Mouse (Mus musculus) T-cell, adult 2 months (primary cell): ENCODE results near the gene Ephb3.

Source experiments
- DNase-seq: peaks from one replicate; pipeline ENCODE4 v3.0.0; 2022; ENCODE audit warnings: low spot score

Ephb3 gene

DNA sequence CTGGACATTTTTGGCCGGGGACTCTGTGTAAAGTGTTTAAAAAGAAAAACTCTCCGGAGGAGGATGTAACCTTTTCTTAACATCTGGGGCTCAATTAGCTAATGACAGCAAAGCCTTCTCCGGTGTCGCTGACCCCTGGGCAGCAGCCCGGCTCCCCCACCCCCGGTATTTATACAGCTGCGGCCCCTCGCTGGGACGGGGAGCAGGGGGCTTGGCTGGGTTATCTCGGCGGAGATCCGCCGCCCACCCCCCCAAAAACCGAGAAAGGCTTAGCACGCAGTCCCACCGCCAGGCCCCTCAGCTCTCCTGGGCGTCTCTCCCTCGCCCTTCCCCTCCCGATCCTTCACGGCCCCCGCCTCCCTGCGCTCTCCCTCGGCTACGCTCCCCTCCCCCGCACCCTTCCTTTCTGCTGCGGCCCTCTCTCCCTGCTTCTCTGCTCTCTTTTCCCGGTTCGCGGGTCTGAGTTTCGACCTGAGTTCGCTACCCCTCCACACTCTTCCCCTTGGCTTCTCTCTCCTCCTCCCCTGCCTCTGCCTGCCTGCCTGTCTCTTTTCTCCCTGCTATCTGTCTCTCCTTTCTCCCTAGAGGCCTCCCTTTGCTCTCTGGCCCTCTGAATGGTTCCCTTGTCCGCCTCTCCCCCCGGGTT is 42.0 kb downstream of the Ephb3 start:
- no peak for DNase-seq

DNA sequence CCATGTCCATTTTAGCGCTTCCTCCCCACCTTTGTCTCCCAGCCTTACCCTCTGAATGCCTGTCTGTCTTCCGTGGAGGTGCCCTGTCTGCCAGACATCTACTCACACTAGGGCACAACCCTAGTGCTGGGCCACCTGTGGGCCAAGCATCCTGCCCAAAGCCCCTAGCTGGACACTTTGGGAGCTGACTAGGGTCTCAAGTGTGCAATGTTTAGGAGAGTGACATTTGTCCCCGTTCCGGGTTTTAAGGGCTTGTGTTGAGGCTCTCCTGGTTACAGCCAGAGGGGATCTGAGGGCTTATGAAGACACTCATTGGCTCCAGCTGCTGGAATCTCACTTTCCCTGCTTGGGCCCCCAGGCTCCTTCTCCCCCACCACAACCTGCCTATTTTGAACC is 42.5 kb downstream of the Ephb3 start:
- no peak for DNase-seq

DNA sequence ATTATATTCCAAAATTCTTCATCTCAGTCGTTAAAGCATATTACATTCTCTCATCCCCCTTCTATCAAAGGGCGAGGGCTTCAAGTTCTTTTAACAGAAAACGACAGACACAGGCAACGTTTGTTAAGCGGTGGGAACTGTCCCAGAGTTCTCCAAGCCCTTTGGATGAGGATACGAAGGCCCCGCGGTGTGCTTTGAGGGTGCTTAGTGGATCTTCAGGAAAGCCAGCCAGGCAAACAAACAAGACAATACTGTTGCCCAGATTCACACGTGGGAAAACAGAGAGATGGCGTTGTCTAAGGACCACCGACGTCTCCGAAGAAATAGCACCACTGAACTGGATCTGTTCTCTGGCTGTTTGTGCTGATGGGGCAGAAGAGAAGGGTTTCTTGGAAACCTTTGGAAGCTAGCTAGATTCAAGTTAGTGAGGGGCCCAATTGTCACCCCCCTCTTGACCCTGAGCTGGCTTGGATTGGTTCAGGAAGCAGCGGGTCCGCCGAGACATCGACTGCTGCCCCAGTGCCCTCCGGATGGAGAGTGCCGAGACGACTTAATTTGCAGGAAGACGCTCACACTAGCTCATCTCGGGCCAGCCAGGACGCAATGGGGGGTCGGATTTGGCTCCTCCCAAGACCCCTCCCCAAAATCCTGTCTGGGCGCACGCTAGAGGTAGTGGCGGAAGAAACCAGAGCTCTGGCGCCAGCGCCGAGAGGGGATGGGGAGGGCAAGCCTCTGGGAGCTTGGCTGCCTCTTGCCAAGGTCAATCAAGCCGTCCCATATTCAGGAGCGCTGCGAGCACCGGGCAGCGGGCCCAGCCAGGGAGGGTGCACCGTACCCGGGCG is 43.5 kb downstream of the Ephb3 start:
- DNase-seq = no peak

DNA sequence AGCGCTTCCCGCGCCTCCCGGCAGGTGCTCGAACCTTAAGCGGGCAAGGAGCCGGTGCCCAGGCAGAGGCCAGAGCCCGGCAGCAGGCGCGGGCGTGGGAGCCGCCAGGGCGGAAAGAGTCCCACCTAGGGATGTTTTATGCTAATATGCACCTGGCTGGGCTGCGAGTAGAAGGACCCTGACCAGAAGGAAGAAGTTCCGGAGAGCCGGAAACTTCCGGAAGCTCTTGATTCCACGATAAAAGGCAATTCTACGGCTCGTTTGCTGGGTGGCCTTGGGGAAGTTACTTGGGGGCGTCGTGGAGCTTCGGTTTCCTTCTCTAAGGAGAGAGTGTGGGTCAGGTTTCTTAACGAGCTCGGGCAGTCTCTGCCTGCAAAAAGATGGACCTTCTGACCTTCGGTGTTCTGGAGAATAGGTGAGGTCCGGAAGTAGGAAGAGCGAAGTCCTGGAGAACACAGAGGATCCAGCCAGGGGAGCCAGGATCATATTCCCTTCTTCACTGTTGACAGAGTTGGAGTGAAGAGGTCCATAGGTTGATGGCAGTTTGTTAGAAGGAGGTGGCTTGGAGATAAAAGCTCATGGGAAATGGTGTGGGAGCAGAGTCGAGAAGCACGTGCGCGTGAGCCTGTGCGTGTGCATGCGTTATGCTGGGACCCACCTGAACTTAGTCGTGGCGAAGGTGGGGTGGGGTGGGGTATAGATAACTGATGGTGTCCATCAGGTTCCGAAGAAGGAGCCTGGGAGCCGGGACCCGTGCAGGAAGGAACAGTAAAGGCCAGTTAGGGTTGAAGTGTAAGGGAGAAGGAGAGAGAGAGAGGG is 44.4 kb downstream of the Ephb3 start:
- DNase-seq = no peak

DNA sequence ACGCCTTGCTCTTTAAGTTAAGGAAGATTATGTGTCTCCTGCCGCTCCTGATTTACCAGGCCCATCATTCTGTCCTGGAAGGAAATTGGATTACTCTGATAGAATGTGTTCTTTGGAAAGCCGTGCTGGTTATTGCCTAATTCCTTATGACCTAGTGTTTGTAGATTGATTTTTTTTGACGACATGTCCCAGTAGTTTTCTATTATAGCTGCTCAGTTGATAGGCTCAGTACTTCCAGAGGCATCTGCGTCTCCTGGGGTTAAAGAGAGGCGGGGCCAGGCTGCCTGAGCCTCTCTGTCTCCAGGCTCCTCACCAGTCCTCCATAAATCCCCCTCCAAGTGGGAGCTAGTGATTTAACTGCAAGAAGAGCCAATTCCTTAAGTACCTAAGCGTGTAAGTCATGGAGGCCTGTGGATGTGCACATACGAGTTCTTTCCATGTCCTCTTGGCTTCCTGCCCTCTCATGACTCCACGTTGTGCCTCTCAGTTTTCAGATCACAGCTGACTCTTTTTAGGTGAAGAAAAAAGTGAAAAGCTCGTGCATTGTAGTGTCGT is 47.9 kb downstream of the Ephb3 start:
- no peak for DNase-seq

DNA sequence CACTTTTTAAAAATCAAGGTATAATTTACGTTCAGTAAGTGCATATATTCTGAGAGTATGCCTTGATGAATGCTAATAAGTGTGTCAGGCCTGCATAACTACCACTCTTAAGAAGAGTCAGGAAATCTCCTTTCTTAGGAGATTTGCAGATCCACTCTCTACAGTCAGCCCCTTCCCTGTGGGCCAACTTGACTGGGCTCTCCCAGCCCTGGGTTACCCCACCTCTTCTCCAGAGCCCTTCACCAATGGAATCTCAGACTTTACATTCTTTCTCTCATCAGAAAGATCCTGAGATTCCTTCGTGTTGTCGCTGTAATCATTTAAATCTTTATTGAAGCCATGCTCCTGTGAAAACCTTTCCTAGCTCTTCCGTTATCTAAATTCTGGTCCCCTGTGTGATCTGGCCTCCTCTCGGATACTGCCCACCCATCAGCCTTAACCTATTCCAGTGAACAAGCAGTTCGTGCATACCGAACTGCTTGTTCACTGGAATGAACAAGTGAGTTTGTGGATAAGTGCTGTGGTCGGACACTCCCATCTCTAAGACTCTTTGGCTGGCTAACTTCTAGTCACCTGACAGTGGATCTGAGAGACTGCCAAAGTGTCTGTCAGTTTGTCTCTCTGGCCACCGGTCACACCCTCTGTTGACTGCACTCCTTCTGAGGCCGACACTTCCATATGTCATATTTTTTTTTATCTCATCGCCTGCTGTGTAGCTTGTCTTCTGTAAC is 51.2 kb downstream of the Ephb3 start:
- DNase-seq = no peak

DNA sequence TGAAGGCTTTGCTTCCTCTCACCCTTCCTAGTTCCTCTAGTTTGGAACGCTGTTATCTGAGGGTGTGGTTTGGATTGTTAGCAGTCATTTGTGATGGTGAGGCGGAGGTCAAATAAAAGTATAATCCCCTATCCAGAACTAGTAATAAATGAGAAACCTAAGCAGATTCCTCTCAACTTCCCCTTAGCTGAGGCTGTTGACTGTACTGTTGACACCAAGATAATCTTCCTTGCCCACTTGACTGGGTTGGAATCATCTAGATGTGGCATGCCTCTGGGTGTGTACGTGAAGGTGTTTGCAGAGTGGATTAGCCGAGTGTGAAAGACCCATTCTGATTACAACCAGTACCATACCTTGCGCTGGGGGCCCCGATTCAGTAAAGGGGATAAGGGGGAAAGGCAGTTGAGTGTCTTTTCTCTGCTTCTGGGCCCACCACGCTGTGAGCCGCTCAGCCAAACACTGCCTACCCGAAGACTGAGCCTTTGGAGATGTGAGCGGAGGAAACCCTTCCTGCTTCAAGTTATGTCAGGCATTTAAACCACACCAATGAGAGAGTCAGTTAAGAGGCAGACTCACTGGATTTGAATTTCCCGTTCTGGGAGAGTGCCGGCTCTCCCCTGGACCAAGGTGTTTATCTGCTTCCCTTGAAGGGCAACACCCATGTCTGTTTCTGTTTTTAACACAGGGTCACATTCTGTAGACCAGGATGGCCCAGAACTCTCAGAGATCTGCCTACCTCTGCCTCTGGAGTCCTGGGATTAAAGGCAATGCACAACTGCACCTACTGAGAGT is 52.2 kb downstream of the Ephb3 start:
- no peak for DNase-seq

DNA sequence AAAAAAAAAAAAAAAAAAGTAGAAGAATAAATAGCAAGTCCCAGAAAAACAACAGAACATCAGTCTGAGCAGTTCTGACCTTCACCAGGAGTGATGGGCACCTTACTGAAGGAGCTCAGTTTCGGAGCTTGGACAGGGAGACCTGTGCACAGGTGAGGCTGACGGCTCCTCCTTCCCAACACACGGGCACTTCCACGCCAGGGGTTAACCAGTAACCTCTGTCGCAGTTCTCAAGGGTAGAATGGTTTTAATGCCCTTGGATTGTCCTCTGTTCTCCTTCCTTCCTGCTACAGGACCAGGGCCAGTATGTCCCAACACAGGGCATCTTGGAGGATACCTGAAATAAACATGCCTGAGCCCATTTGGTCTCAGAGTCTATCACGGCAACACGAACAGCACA is 60.9 kb downstream of the Ephb3 start:
- no peak for DNase-seq

DNA sequence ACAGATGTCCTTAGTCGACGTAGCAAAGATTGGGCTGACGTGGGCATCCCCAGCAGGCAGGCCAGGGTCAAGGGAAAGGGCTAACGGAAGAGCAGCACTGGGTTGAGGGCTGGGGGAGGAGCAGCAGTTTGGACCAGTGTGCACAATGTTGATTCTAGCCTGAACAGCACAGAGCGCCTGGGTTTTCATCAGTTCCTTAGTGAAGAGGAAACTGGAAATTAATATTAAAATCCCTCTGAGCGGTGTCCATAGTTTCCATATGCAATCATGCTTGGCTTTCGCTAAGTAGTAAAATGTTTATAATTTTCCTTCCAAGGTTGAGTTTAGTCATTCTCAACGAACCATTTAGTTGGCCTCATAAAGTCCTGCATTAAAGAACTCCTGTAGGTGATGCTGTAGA is 65.2 kb downstream of the Ephb3 start:
- DNase-seq = no peak

DNA sequence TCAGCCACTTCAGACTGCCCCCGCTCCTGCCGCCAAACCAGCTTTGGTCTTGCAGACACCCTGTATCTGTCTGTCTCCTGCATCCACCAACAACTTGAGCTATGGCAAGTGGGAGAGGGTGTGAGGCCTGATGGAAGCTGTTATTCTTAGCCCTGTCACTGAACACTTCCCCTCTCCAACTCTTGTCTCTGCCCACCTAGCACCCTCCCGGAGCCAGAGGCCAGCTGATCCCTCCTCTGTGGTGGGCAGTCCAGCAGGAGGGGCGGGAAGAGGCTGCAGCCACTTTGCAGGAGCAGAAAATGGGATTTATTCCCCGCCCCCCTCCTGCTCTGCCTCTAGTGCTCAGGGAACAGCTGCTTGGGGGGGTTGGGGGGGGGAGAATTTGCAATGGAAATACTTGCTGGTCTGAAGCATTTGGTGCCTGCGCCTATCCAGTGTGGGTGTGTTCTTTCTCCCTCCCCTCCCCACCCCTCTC is 67.3 kb downstream of the Ephb3 start:
- no peak for DNase-seq

DNA sequence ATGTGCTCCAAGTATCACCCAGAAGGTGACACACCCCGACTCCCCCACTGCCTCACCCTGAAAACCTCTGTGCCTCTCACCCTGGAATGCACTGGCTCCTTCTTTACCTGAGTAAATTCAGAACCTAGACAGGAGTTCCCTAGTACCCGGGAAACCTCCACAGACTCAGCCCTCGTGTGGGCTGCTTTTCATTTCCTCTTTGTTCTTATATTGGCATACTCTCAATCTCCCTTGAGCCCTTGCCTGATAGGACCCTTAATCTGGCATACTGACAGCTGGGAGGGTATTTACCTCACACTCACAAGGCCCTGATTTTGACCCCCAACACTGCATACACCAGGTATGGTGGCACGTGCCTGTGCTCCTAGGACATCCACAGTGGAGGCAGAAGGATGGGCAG is 68.2 kb downstream of the Ephb3 start:
- DNase-seq = no peak
